Mouse (Mus musculus) cerebral cortex, adult 2 months (tissue): ENCODE data around the gene Crebrf.

Experiments
- WGBS: fragments of 180-500 bp; shearing (Covaris S2); methylation state at CpG from one replicate; pipeline ENCODE4 v1.1.7; 2018; 5-methylcytosine and 5-hydroxymethylcytosine counted together

Gene Crebrf

DNA sequence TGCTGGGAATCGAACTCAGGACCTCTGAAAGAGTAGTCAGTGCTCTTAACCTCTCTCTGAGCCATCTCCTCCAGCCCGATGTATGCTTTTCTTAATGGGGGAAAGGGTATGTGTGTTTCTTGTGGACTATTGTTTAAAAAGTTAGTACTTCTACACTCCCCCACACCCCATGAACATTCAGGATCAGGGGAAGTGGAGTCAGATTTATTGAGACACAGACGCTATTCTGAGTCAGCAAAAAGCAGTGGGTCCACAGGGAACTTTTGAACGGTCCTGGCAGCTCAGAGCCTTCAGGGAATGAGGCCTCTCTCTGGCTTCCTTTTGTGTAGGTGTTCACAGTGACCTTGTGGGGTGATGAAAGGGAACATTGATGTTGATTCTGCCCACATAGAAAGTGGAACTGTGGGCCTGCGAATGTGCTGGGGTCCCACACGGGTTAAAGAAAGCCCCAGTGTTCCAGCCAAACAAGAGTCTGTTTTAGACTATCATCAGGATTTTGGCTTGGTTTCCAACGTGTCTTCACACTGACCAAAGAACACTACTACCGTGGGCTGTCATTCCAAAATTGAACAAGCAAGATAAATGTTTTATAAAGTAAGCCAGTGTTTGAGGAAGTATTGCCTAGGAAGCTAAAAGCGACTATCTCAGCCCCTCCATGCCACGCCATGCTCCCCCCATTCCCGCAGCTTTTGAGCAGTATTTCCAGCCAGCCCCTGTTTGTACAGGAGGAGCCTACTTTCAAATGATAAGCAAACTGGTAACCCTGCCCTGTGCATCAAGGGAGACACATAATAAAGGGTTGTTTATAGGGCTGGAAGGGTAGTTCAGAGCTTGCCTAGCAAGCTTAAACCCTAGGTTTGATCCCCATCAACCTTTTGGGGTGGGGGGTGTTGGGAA is 9.7 kb upstream of the Crebrf start:
- WGBS: 46% methylated on average over 11 of the region's 11 CpGs

DNA sequence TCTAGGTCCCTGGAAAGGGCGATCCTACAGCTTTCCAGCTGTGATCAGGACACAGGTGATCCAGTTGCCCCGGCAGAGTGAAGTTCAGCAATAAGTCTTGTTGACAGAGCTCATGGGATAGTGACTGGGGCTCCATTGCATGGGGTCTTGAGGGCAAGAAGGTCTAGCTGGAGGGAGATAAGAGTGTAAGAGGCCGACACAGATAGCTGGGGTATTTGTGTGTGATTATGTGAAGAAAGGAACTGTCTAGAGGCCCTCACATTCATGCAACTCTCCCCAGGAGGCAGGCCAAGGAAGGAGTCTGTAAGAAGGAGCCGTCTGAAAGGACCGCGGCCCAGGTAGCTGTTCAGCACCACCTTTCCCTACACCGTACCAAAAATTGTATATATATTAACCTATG is 8.4 kb upstream of the Crebrf start:
- WGBS: 80% methylated on average over 7 of the region's 7 CpGs

DNA sequence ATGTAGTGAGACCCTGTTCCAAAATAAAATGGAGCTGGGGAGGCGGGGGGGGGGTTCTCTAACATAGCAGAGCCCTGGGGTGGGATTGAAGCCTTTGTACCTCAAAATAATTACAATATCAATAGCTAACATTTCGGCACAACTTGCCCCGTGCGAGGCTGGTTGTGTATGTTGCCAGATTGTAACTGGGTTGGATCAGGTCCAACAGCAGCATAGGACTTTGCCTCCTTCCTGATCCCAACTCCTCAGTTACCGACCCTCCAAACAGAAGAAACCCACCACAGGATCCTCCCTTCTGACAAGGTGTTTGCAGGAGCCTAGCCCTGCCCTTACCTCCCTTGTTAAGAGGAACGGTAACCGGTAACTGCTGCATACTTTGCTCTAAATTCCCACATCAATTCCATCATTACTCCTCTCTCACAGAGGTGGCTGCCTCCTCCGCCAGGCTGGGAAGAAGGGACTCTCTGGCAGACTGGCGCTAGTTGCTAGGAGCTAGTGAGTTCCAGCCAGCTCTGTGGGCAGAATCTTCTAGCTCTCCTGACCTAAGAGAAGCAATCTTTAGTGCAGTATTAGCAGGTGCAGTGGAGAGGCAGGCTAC is 6.4 kb upstream of the Crebrf start:
- 21% methylated on average over 9 of the region's 9 CpGs for WGBS

DNA sequence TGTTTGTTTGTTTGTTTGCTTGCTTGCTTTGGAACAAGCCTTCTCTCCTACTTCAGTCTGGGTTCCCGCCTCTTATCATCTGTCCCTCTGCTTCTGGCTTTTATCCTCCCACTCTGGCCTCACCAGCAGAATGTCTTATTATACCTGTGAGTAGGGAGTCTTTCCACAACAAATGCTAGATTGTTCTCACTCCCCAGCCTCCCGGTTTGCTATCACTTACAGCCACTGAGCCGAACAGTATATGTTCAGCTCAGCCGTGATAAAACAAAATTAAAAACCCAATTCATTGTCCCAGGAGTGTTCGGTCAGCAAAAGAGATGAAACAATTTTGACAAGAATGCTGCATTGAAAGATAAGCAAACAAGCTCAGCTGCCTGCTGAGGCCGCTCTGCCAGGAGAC is 5.4 kb upstream of the Crebrf start:
- 32% methylated on average over 6 of the region's 6 CpGs for WGBS

DNA sequence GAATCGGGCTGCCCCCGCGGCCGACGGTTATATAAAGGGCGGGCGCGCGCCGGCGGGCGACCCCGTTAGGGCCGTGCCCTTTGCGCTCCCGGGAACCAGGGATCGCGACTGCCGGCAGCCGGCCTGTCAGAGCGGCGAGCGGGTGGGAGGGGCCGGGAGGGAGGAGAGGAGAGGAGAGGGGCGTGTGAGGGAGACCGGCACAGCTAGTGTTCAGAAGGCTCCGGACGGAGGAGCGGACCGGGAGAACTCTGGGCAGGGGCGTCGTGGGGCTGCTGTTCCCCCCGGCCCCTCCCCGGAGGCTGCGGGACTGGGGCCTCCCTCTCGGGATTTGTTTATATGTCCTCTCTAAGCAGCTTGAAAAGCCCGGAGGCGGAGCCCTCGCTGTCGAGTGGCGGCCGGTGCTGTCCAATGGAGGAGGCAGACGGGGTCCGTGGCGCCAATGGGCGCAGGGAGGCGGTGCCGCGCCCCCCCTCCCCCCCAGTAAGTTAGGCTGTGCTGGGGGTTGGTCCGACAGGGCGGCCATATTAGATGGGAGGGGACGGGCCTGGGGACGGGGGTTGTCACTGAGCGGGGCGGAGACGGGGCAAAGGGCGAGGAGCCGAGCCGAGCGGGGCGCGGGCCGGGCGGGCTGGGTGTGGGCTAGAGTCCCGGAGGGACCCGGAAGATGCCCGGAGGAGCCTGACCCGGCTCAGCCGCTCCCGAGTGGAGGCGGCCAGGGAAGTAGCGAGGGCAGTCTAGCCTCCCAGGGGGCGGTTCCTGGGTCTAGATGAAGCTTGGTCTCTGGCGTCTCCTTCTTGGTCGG is 667 bp downstream of the Crebrf start:
- WGBS: 1% methylated on average over 74 of the region's 75 CpGs

DNA sequence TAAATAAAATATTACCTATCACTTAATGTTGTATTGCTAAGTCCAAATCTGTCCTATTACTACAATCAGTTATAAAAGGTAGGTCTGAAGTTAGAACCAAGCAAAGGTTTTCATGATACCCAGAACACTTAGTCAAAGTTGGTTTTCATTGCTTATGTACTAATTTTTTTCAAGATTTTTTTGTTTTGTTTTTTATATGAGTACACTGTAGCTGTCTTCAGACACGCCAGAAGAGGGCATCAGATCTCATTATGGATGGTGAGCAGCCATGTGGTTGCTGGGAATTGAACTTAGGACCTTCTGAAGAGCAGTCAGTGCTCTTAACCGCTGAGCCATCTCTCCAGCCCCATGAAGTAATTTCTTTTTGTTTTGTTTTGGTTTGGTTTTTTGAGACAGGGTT is 2.4 kb downstream of the Crebrf start:
- WGBS: 67% methylated on average over 2 of the region's 2 CpGs

DNA sequence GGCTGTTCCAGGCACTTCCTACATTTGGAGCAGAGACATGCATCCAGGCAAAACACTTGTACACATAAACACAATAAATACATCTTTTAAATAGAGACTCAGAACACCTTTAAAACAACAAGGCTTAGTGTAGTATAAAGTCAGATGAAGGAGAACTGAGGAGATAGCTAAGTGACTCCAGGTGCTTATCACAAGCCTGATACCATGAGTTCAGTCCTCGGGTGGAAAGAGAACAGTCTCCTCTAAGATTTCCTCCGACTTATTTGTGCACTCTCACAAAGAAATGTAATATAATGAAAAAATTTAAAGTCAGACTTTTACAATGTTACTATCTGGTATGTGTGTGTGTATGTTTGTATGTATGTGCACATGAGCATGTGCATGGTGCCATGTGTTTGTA is 6.4 kb downstream of the Crebrf start:
- 76% methylated on average over 2 of the region's 2 CpGs for WGBS

DNA sequence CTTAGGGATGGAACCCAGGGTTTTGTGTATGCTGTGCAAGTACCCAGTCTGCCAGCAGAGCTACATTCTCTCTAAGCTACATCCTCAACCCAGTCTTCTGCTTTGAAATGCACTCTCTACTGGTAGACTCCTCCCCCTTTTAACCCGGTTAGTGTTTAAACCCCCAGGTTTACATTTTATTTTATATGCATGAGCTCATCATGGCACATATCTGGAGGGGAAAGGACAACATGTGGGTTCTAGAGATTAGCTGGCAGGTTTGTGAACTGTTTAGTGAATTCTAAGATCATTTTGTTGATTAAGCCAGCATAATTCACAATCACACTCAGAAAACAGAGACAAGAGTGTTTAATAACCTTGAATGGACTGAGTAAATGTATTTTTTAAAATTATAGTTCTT is 9.3 kb downstream of the Crebrf start:
- 75% methylated on average over 1 of the region's 1 CpGs for WGBS

DNA sequence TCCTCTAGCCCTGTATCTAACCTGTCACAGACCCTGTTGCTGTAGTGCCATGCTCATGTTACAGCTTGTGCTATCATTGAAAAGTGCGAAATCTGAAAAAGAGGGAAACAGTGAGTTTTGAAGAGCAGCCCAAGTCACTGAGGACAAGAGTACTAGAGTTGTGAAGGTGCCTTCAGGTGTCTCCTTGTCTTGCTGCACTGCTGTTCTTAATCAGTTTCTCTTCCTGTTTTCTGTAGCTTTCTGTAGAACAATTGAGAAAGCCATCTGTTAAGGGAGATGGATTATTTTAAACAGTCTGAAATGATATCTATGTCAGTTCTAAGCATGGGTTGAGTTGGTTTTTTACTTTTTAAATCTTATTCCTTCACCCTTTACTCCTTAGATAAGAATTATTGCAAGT is 11.2 kb downstream of the Crebrf start:
- WGBS: 82% methylated on average over 1 of the region's 1 CpGs

DNA sequence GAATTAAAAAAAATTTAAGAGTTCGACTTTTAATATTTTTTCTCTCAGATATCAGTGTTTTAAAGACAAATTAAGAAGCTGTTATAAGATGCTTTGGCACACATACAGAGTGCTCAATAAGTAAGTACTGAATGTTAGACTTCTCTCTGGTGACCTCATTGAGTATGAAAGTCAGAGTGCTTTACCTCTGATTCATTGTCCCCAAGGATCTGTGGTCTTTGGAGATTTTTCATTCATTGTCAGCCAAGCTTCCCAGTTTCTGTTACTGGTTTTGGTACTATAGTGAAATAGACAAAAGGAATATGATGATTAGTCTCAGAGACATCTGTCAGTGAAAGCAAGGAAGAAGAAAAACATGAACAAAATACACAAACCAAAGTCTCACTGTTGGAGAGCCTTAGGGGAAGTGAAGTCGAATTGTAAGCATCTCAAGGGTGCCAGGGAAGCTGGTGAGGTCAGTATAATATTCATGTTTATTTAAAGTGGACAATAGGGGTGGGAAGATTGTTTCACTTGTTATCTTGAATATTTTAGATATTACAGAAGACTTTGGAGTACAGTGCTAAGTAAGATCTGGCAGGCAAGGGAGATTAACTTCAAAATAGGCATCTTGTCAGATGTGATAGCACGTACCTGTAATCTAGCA is 11.8 kb downstream of the Crebrf start:
- 66% methylated on average over 3 of the region's 3 CpGs for WGBS

DNA sequence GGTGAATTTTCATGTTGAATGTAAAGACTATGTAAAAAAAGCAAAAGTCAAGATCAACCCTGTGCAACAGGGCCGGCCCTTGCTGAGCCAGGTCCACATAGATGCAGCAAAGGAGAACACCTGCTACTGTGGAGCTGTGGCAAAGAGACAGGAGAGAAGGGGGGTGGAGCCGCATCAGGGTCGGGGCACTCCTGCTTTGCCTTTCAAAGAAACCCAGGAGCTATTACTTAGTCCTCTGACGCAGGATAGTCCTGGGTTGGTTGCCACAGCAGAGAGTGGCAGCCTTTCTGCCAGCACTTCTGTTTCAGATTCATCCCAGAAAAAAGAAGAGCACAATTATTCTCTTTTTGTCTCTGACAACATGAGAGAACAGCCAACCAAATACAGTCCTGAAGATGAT is 27.1 kb downstream of the Crebrf start:
- 69% methylated on average over 4 of the region's 4 CpGs for WGBS

DNA sequence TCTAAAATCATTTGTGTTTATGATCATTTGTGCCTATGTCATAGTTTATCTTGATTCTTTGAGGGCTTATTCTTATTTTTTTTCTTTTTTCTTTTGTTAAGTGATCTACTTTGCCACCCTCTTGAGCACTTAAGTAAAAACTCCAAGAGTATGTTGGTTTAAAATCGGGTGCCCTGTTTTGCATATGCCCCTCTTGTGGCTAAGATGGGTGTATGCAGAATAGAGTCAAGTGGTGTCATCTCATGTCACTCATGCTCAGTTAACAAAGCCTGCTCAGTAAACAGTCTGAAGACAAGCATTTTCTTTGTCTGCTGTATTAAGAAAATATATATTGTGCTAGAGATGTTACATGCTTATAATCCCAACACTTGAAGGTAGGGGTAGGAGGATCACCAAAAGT is 27.8 kb downstream of the Crebrf start:
- 71% methylated on average over 1 of the region's 1 CpGs for WGBS

DNA sequence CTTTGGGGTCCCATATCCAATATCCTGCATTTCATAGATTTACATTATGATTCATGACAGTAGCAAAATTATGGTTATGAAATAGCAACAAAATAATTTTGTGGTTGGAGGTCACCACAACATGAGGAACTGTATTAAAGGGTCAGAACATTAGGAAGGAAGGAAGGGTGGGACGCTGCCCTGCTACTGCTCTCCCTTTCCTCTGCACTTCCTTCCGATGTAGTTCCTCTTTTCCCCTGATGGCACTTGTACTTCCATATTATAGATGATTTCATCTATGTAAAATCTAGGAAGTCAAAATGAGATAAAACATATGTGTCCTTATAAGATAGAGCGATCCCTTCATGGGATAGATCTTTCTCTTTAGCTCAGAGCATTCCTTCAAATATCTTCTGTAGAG is 34.5 kb downstream of the Crebrf start:
- WGBS: 91% methylated on average over 3 of the region's 3 CpGs

DNA sequence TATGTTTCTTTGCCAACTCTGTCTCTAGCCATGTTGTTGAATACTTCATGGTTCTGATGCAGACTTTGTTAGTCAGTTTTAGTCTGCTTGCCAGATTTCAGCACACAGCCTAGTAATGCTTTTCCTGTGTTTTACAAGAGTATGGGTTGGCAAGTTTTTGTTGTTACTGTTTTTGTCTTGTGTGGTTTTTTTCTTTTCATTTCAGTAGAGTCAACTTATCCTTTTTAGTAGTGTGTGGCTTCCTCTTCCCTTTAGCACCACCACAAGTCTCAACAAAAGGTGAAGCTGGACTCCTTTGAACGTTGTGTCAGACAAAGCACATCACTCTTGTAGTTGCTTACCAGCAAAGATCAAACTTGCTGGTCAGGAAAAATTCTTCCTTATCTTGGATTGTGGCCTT is 36.8 kb downstream of the Crebrf start:
- 70% methylated on average over 1 of the region's 1 CpGs for WGBS

DNA sequence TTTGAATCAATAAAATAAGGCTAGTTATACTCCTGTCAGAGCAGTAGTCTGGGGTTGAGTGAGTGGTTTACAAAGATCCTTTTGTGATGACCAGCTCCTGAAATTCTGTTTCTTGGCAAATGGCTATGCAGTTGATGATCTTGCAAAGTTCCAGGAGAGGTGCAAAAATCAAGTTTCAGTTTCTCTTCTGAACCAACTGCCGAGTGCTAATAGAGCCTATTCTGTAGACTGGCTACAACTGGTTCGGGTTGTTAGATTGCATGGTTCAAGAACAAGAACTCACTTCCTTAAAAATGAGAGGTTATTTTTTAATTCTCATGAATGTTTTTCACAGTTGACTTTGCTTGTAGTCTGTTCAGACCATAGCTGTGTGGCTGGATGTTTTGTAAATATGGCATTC is 38.0 kb downstream of the Crebrf start:
- 72% methylated on average over 2 of the region's 2 CpGs for WGBS

DNA sequence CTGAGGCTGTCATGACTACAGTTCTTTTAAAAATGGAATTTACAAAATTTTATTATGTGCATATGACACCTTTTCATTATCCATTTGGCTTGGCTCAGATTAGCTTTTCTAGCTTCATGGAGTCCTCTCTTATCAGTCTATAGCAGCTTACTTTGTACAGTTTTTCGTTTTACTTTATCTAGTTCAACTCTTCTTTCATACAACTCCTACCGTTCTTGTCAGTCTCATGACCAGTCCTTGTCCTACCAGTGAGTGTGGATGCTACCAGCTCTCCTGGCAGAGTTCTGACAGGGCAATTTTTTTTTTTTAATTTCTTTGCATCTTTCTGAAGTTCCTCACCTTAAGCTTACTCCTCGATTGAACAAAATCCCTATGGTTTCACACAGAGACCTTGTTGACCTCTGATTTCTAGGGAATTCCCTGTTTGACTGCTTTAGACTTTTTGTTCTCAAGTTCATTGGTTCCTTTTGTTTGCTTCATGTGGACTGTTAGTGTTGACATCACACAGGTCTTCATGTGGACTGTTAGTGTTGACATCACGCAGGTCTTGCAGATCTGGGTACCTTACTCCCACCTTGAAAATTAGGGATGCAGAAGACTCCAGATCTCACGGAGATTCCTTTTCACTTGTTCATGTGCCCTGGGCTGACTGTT is 51.8 kb downstream of the Crebrf start:
- 90% methylated on average over 5 of the region's 5 CpGs for WGBS

DNA sequence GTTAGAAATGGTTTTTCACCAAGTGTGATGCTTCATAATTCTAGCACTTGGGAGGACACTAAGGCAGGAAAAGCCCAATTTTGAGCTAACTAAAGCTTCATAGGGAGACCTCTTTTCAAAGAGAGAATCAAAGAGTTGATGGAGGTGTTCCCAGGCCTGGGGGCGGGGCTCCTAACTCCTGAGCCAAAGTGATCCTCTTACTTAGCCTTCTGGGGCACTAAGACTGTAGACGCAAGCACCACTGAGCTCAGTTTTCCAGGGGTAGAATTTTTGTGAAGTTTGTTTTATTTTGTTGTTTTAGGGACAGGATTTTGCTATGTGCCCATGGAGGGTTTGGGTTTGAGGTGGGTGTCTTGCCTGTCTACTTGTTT is 52.3 kb downstream of the Crebrf start:
- WGBS: 92% methylated on average over 2 of the region's 2 CpGs

DNA sequence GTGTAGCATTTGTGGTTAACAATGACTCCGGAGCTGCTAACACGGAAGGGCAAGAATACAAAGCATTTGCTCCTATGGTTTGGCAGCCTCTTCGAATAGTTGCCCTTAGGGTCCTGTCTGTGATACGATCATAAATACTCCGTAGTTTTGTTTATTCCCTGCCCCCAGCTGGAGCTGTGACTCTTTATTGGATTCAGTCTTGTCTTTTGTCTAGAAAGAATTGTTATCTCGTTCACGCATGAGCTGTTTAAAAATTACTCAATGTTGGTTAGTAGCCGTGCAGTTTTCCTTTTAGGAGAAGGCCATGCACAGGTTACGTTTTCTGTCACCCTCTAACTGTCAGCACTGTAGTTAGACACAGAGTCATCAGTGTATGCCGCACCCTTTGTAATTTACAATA is 60.8 kb downstream of the Crebrf start:
- 76% methylated on average over 10 of the region's 10 CpGs for WGBS

DNA sequence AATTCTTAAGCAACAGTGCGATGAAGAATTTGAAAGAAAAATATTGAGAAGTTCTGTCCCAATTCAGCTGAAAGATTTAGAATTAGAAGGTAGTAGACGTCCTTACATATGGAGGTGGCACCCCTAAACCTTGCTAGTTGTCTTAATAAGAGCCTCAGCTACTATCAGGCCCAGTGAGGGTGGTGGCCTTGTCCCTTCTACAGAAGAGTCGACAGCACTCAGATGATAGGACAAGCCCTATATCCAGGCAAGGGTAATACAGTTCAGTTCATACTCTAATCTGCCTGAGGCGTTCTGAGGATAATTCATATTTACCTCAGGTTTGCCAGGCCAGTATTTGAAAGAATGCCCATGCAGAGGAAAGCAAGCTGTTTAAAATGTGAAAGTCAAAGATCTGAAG is 62.6 kb downstream of the Crebrf start:
- 91% methylated on average over 4 of the region's 4 CpGs for WGBS

DNA sequence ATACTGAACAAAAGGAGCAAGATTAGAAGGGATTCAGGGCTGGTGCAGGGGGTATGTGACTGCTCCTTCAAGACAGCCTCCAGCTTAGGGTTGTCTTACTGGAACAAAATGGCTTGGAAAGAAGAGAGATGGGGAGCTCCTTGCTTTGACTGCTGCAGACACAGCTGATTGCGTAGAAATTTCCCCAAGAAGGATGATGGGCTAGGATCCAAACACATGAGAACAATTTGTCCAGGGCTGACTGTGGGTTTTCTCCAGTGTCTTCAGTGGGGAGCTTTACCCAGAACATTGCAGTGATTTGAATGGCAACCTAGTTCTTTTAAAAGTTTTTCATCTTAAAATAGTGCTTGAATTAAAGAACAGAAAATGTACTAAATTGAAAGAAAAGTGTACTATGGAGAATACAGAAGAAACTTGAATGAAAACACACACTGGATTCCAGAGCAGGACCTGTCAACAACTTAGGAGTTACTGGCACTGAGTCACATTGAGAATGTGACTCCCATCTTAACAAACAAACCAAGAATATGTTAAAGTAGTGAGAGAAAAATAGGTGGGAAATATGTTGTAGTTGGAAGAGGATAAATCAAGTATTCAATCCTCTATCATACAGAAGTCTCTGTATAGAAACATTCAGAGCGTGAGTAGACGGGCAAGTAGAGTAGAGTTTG is 63.1 kb downstream of the Crebrf start:
- 70% methylated on average over 3 of the region's 3 CpGs for WGBS

DNA sequence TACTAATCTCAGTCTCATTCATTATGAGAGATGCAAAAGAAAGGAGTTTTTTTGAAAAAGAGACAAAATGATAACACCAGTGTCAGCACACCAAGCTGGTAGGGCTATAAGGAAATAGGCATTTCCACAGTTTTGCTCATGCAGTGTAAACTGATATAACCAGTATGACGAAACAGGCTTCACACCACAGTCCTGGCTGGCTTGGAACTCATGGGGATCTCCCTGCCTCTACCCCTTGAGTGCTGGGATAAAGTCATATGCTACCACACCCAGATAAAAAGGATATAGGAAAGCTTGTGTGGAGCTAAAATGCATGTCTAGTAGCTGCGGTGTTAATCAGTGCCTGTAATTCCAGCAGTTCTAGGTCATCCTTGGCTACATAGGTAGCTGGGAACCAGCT is 64.0 kb downstream of the Crebrf start:
- WGBS: 72% methylated on average over 2 of the region's 2 CpGs
